ENCODE assay signal across 8 mouse cellular contexts in genomic region chr15:37041214-37041613, GRCm38 (mm10). TPM values are rescaled to one million over a fixed set of nuclear protein-coding genes. Genes with fewer than 3 reads are reported as not detected.
DNase-seq lines count a peak whose midpoint lies in the region; ATAC-seq and TF ChIP-seq lines count a peak whose summit lies in the region.

No protein-coding gene starts in this region.

- no peaks in the 10 kb centered on the region for H3K9me3 ChIP-seq in liver, postnatal 0 days (ENCODE audit: low read length)

- no peaks in the 10 kb centered on the region for H3K27me3 ChIP-seq in liver, postnatal 0 days (ENCODE audit: insufficient read depth, low read length)

- no peak overlapping the region for H3K4me3 ChIP-seq in layer of hippocampus, adult 2 months
- H3K4me3 ChIP-seq in gastrocnemius, adult 2 months = no peak overlapping the region
- no peak overlapping the region for H3K4me3 ChIP-seq in liver, postnatal 0 days (ENCODE audit: low read depth, low read length)

- no peaks in the 10 kb centered on the region for H3K36me3 ChIP-seq in liver, postnatal 0 days (replicated peaks; ENCODE audit: insufficient read depth, low read length)

- DNase-seq in adrenal gland, adult 2 months = peak; percentile 45
- DNase-seq in adrenal gland, postnatal 4 days (ENCODE audit: low spot score in 2 of 2) = no peak
- DNase-seq in layer of hippocampus, adult 2 months (ENCODE audit: low spot score in 2 of 2) = peak; percentile 55 to 60
- no peak for DNase-seq in layer of hippocampus, postnatal 25 days (ENCODE audit: extremely low spot score in 1 of 2, low spot score in 1 of 2)
- peak; percentile 81 for DNase-seq in gastrocnemius, adult 2 months
- peak; percentile 44 to 46 for DNase-seq in left cerebral cortex, postnatal 14 days (ENCODE audit: low spot score in 2 of 2)
- DNase-seq in liver, postnatal 0 days = no peak
- no peak for DNase-seq in T-cell, adult 2 months (ENCODE audit: low spot score)

- H3K27ac ChIP-seq in layer of hippocampus, adult 2 months = peak overlapping the region; percentile 91
- peak overlapping the region; percentile 48 for H3K27ac ChIP-seq in gastrocnemius, adult 2 months
- H3K27ac ChIP-seq in liver, postnatal 0 days (ENCODE audit: low read depth) = no peak overlapping the region

- intact Hi-C loops in gastrocnemius, adult 2 months (cut with DNase I) = no loop called here
- intact Hi-C loops in left cerebral cortex, postnatal 14 days (cut with DNase I) = loop anchor here (10.0 kb wide), 1 partner anchor 76 kb away; no protein-coding TSS in a partner anchor

- H3K4me2 ChIP-seq in liver, postnatal 0 days (ENCODE audit: low read depth, low read length) = no peak overlapping the region

- H3K9ac ChIP-seq in liver, postnatal 0 days (replicated peaks) = no peak overlapping the region

- TF ChIP-seq EP300 in liver, postnatal 0 days (IDR thresholded peaks at IDR 0.05; ENCODE audit: low read depth) = no peak

- 78% methylated on average over 5 of the region's 5 CpGs for WGBS in liver, postnatal 0 days (ENCODE audit: insufficient replicate concordance)

- H3K4me1 ChIP-seq in liver, postnatal 0 days (ENCODE audit: insufficient read depth) = no peaks in the 10 kb centered on the region

- ATAC-seq in liver, postnatal 0 days = no peak

- no peak for TF ChIP-seq CTCF in layer of hippocampus, adult 2 months (conservative IDR thresholded peaks at IDR 0.05)
- no peak; the same call in 1 of the 2 replicates for TF ChIP-seq CTCF in gastrocnemius, adult 2 months (IDR thresholded peaks at IDR 0.05)
- no peak for TF ChIP-seq CTCF in liver, postnatal 0 days (IDR thresholded peaks at IDR 0.05; ENCODE audit: low read depth)

RNA-seq across cellular contexts. Expression of gene Zfp706, which starts 33.6 kb away (rescaled TPM):
- 100 to 1,000 TPM; 216 to 247 TPM for total RNA-seq in adrenal gland, adult 2 months (2021)
- 26.2 and 46.3 TPM in 2 replicates for polyA plus RNA-seq in adrenal gland, adult 2 months (2012; rRNA removed)
- 100 to 1,000 TPM; 207 to 215 TPM for total RNA-seq in adrenal gland, postnatal 4 days (2021)
- total RNA-seq in layer of hippocampus, adult 2 months (2021) = 100 to 1,000 TPM; 275 to 283 TPM
- 100 to 1,000 TPM; 290 to 309 TPM for total RNA-seq in layer of hippocampus, postnatal 25 days (2021)
- 100 to 1,000 TPM; 109 to 129 TPM for total RNA-seq in gastrocnemius, adult 2 months (2021)
- total RNA-seq in left cerebral cortex, postnatal 14 days (2021) = 100 to 1,000 TPM; 210 to 244 TPM
- polyA plus RNA-seq in liver, postnatal 0 days (2015; fragmentation: Nextera tagmentation; extraction: Ambion mirVana) = 234 and 251 TPM in 2 replicates

Comparison
In these comparisons a context has a peak if more than half of its experiments do, and no peak if none do; other contexts are left out.
1. DNase-seq: peak in adrenal gland, adult 2 months (single experiment), layer of hippocampus, adult 2 months (2 of 2), gastrocnemius, adult 2 months (single experiment) and left cerebral cortex, postnatal 14 days (2 of 2); none in adrenal gland, postnatal 4 days (0 of 2), layer of hippocampus, postnatal 25 days (0 of 2), liver, postnatal 0 days (single experiment) and T-cell, adult 2 months (single experiment).